Mouse (Mus musculus) spleen, adult 2 months (tissue): ENCODE data around the gene Ewsr1.

Source experiments
- CTCF ChIP-seq: fragments of 200-500 bp; IDR thresholded peaks from 2 replicates; pipeline ENCODE4 v1.5.1; 2011; ENCODE audit warnings: mild to moderate bottlenecking, inconsistent platforms; ENCODE audit not compliant: insufficient read depth, insufficient read length, insufficient replicate concordance; ENCODE audit errors: extremely low read depth
- POLR2A ChIP-seq: fragments of 200-500 bp; IDR thresholded peaks from 2 replicates; pipeline ENCODE4 v1.6.1; 2011; ENCODE audit warnings: low read depth, low read length, inconsistent platforms

GRCm38 (mm10) chr11:5057064-5057463 lies 42.0 kb downstream of the Ewsr1 start:
- no peak for TF ChIP-seq CTCF
- TF ChIP-seq POLR2A = no peak
